Mouse (Mus musculus) midbrain, embryonic 13.5 days (tissue): ENCODE data around the gene Ttc25. TPM values are rescaled to one million over a fixed set of nuclear protein-coding genes. Genes with fewer than 3 reads are reported as not detected.
A peak's percentile ranks its signal among the peaks of the same experiment; 100 is the strongest.

ENCODE experiments used
- ATAC-seq: fragments of 200-750 bp; cut with Nextera tagmentation; 2 replicates; pipeline ENCODE4 v1.8.0; 2017; ENCODE audit warnings: mild to moderate bottlenecking, moderate TSS enrichment, moderate library complexity
- H3K27ac ChIP-seq: fragments of 300-500 bp; sonication (generic); 2 replicates; pipeline ENCODE4 v1.5.1; 2015; ENCODE audit warnings: inconsistent platforms, mild to moderate bottlenecking, moderate library complexity
- H3K27me3 ChIP-seq: fragments of 300-500 bp; sonication (generic); 2 replicates; pipeline ENCODE4 v1.6.1; 2015; ENCODE audit warnings: mild to moderate bottlenecking, inconsistent platforms
- H3K36me3 ChIP-seq: fragments of 300-500 bp; sonication (generic); 2 replicates; pipeline ENCODE4 v1.6.1; 2015; ENCODE audit warnings: mild to moderate bottlenecking, inconsistent platforms
- H3K4me1 ChIP-seq: fragments of 300-500 bp; sonication (generic); replicated peaks from 2 replicates; pipeline ENCODE4 v1.6.1; 2015; ENCODE audit warnings: inconsistent platforms
- H3K4me2 ChIP-seq: fragments of 300-500 bp; sonication (generic); replicated peaks from 2 replicates; pipeline ENCODE4 v1.6.1; 2015; ENCODE audit warnings: moderate library complexity, mild to moderate bottlenecking, inconsistent platforms
- H3K4me3 ChIP-seq: fragments of 300-500 bp; sonication (generic); replicated peaks from 2 replicates; pipeline ENCODE4 v1.5.1; 2015; ENCODE audit warnings: mild to moderate bottlenecking, inconsistent platforms
- H3K9ac ChIP-seq: fragments of 300-500 bp; sonication (generic); replicated peaks from 2 replicates; pipeline ENCODE4 v1.6.1; 2015; ENCODE audit warnings: mild to moderate bottlenecking, inconsistent platforms
- H3K9me3 ChIP-seq: fragments of 300-500 bp; sonication (generic); 2 replicates; pipeline ENCODE4 v1.6.1; 2016; ENCODE audit warnings: mild to moderate bottlenecking, inconsistent platforms
- WGBS: fragments of 180-500 bp; shearing (Covaris S2); methylation state at CpG from one replicate; pipeline ENCODE4 v1.1.7; 2015; 5-methylcytosine and 5-hydroxymethylcytosine counted together
- polyA plus RNA-seq: library from polyadenylated mRNA; unstranded; fragments of >200 nt; fragmentation: Nextera tagmentation; extraction: Ambion mirVana; gene quantifications from 2 replicates; pipeline ENCODE4 v1.2.1, GENCODE M21; 2015

Gene Ttc25
- polyA plus RNA-seq, 1 experiment from 2014 or later: 3.0 TPM

- WGBS: 92% methylated on average over 7 of the region's 7 CpGs
- Histone ChIP-seq H3K27me3 (no peaks in the 10 kb centered on the region), H3K4me3 (no peak overlapping the region), H3K9me3 (no peaks in the 10 kb centered on the region), H3K4me1 (no peaks in the 10 kb centered on the region), H3K36me3 (peaks cover 100% of the 10 kb centered on the region), H3K27ac (no peak overlapping the region), H3K9ac (no peak overlapping the region), H3K4me2 (no peak overlapping the region)
- ATAC-seq: no peak
These were observed 49.2 kb downstream of the Ttc25 start for GRCm38 (mm10) chr11:100594608-100595007.

- no peaks in the 10 kb centered on the region for H3K27me3 ChIP-seq
- H3K4me1 ChIP-seq: no peaks in the 10 kb centered on the region
- no peaks in the 10 kb centered on the region for H3K9me3 ChIP-seq
- H3K4me3 ChIP-seq: no peak overlapping the region
- H3K36me3 ChIP-seq: peaks cover 100% of the 10 kb centered on the region
- H3K4me2 ChIP-seq: no peak overlapping the region
- no peak overlapping the region for H3K9ac ChIP-seq
- ATAC-seq: no peak
- no peak overlapping the region for H3K27ac ChIP-seq
- 83% methylated on average over 4 of the region's 4 CpGs for WGBS
These were observed 50.1 kb downstream of the Ttc25 start for GRCm38 (mm10) chr11:100595533-100595932.

GRCm38 (mm10) chr11:100598074-100598473 lies 52.7 kb downstream of the Ttc25 start:
- WGBS: 93% methylated on average over 4 of the region's 4 CpGs
- H3K27ac ChIP-seq: no peak overlapping the region
- H3K36me3 ChIP-seq: peaks cover 91% of the 10 kb centered on the region
- H3K4me3 ChIP-seq: no peak overlapping the region
- no peak for ATAC-seq
- no peaks in the 10 kb centered on the region for H3K27me3 ChIP-seq
- H3K4me2 ChIP-seq: no peak overlapping the region
- no peaks in the 10 kb centered on the region for H3K9me3 ChIP-seq
- no peak overlapping the region for H3K9ac ChIP-seq
- H3K4me1 ChIP-seq: no peaks in the 10 kb centered on the region

GRCm38 (mm10) chr11:100601372-100601771 lies 56.0 kb downstream of the Ttc25 start:
- H3K4me1 ChIP-seq: peaks cover 17% of the 10 kb centered on the region
- H3K9me3 ChIP-seq: no peaks in the 10 kb centered on the region
- H3K27me3 ChIP-seq: no peaks in the 10 kb centered on the region
- H3K36me3 ChIP-seq: peaks cover 64% of the 10 kb centered on the region
- no peak for ATAC-seq
- WGBS: 94% methylated on average over 3 of the region's 3 CpGs
- no peak overlapping the region for H3K27ac ChIP-seq
- no peak overlapping the region for H3K4me3 ChIP-seq
- no peak overlapping the region for H3K9ac ChIP-seq
- no peak overlapping the region for H3K4me2 ChIP-seq

- H3K9ac ChIP-seq: no peak overlapping the region
- H3K4me3 ChIP-seq: no peak overlapping the region
- peaks cover 17% of the 10 kb centered on the region for H3K4me1 ChIP-seq
- H3K9me3 ChIP-seq: no peaks in the 10 kb centered on the region
- H3K27ac ChIP-seq: no peak overlapping the region
- H3K4me2 ChIP-seq: no peak overlapping the region
- peaks cover 49% of the 10 kb centered on the region for H3K36me3 ChIP-seq
- WGBS: 91% methylated on average over 9 of the region's 9 CpGs
- H3K27me3 ChIP-seq: no peaks in the 10 kb centered on the region
- no peak for ATAC-seq
These were observed 57.7 kb downstream of the Ttc25 start for GRCm38 (mm10) chr11:100603155-100603554.

GRCm38 (mm10) chr11:100603813-100604212 lies 58.4 kb downstream of the Ttc25 start:
- WGBS: 81% methylated on average over 8 of the region's 8 CpGs
- ATAC-seq: no peak
- Histone ChIP-seq H3K4me1 (peaks cover 17% of the 10 kb centered on the region), H3K27me3 (no peaks in the 10 kb centered on the region), H3K4me2 (no peak overlapping the region), H3K9ac (no peak overlapping the region), H3K27ac (no peak overlapping the region), H3K9me3 (no peaks in the 10 kb centered on the region), H3K4me3 (no peak overlapping the region), H3K36me3 (peaks cover 43% of the 10 kb centered on the region)

GRCm38 (mm10) chr11:100604321-100605005 lies 59.1 kb downstream of the Ttc25 start:
- Histone ChIP-seq H3K4me1 (peaks cover 17% of the 10 kb centered on the region), H3K9me3 (no peaks in the 10 kb centered on the region), H3K36me3 (peaks cover 36% of the 10 kb centered on the region), H3K4me3 (no peak overlapping the region), H3K27me3 (no peaks in the 10 kb centered on the region), H3K4me2 (no peak overlapping the region), H3K27ac (no peak overlapping the region), H3K9ac (no peak overlapping the region)
- WGBS: 86% methylated on average over 4 of the region's 4 CpGs
- no peak for ATAC-seq

GRCm38 (mm10) chr11:100605451-100605850 lies 60.0 kb downstream of the Ttc25 start:
- WGBS: 83% methylated on average over 10 of the region's 10 CpGs
- Histone ChIP-seq H3K27me3 (no peaks in the 10 kb centered on the region), H3K36me3 (peaks cover 26% of the 10 kb centered on the region), H3K4me1 (peaks cover 17% of the 10 kb centered on the region), H3K27ac (peak overlapping the region; percentile 44; the same call in 1 of the 2 replicates), H3K4me3 (no peak overlapping the region), H3K9ac (no peak overlapping the region), H3K4me2 (no peak overlapping the region), H3K9me3 (no peaks in the 10 kb centered on the region)
- no peak for ATAC-seq

GRCm38 (mm10) chr11:100607121-100607520 lies 61.7 kb downstream of the Ttc25 start:
- Histone ChIP-seq H3K27me3 (no peaks in the 10 kb centered on the region), H3K9ac (no peak overlapping the region), H3K4me2 (no peak overlapping the region), H3K4me3 (no peak overlapping the region), H3K4me1 (peaks cover 17% of the 10 kb centered on the region), H3K9me3 (no peaks in the 10 kb centered on the region), H3K27ac (no peak overlapping the region), H3K36me3 (peaks cover 16% of the 10 kb centered on the region)
- ATAC-seq: no peak
- 96% methylated on average over 6 of the region's 6 CpGs for WGBS

GRCm38 (mm10) chr11:100608796-100609195 lies 63.4 kb downstream of the Ttc25 start:
- 82% methylated on average over 4 of the region's 4 CpGs for WGBS

GRCm38 (mm10) chr11:100609355-100609996 lies 64.1 kb downstream of the Ttc25 start:
- no peak overlapping the region for H3K4me2 ChIP-seq
- 91% methylated on average over 5 of the region's 5 CpGs for WGBS

More at GRCm38 (mm10) chr11:100608796-100609195, 63.4 kb downstream of the Ttc25 start:
- Histone ChIP-seq H3K27ac (no peak overlapping the region), H3K9ac (no peak overlapping the region), H3K36me3 (peaks cover 6% of the 10 kb centered on the region; the same call in 1 of the 2 replicates), H3K4me2 (no peak overlapping the region), H3K9me3 (no peaks in the 10 kb centered on the region), H3K4me3 (no peak overlapping the region), H3K27me3 (no peaks in the 10 kb centered on the region), H3K4me1 (peaks cover 19% of the 10 kb centered on the region)
- no peak for ATAC-seq

GRCm38 (mm10) chr11:100609997-100610680 lies 64.7 kb downstream of the Ttc25 start:
- H3K4me2 ChIP-seq: no peak overlapping the region
- WGBS: 82% methylated on average over 9 of the region's 9 CpGs
- H3K4me3 ChIP-seq: no peak overlapping the region
- H3K4me1 ChIP-seq: peaks cover 14% of the 10 kb centered on the region
- ATAC-seq: no peak
- no peaks in the 10 kb centered on the region for H3K9me3 ChIP-seq
- no peak overlapping the region for H3K9ac ChIP-seq
- H3K27me3 ChIP-seq: no peaks in the 10 kb centered on the region
- H3K36me3 ChIP-seq: peaks cover 6% of the 10 kb centered on the region; the same call in 1 of the 2 replicates
- no peak overlapping the region for H3K27ac ChIP-seq

More at GRCm38 (mm10) chr11:100609355-100609996, 64.1 kb downstream of the Ttc25 start:
- Histone ChIP-seq H3K9ac (no peak overlapping the region), H3K9me3 (no peaks in the 10 kb centered on the region), H3K27ac (no peak overlapping the region), H3K27me3 (no peaks in the 10 kb centered on the region), H3K36me3 (peaks cover 6% of the 10 kb centered on the region; the same call in 1 of the 2 replicates), H3K4me1 (peaks cover 12% of the 10 kb centered on the region), H3K4me3 (no peak overlapping the region)
- ATAC-seq: no peak
